Mouse (Mus musculus) lung, postnatal 0 days (tissue): ENCODE measurements around the gene Arhgap22. TPM values are rescaled to one million over a fixed set of nuclear protein-coding genes. Genes with fewer than 3 reads are reported as not detected.

Source experiments
- ATAC-seq: fragments of 200-750 bp; cut with Nextera tagmentation; 2 replicates; pipeline ENCODE4 v1.8.0; 2017; ENCODE audit warnings: moderate library complexity
- DNase-seq: peaks from one replicate; pipeline ENCODE4 v3.0.0-alpha.2; 2016; ENCODE audit warnings: low spot score
- H3K27ac ChIP-seq: fragments of 300-500 bp; sonication (generic); 2 replicates; pipeline ENCODE4 v1.5.1; 2014; ENCODE audit warnings: antibody characterized with exemption, mild to moderate bottlenecking, low read length, mixed read lengths
- H3K27me3 ChIP-seq: fragments of 300-500 bp; sonication (generic); replicated peaks from 2 replicates; pipeline ENCODE4 v1.6.1; 2014; ENCODE audit warnings: low read length, mixed read lengths; ENCODE audit not compliant: insufficient read depth
- H3K36me3 ChIP-seq: fragments of 300-500 bp; sonication (generic); 2 replicates; pipeline ENCODE4 v1.6.1; 2014; ENCODE audit warnings: low read length, mixed read lengths; ENCODE audit not compliant: insufficient read depth
- H3K4me1 ChIP-seq: fragments of 300-500 bp; sonication (generic); 2 replicates; pipeline ENCODE4 v1.6.1; 2014; ENCODE audit warnings: antibody characterized with exemption, low read depth, low read length, mixed read lengths; ENCODE audit not compliant: insufficient read depth
- H3K4me2 ChIP-seq: fragments of 300-500 bp; sonication (generic); replicated peaks from 2 replicates; pipeline ENCODE4 v1.6.1; 2014; ENCODE audit warnings: low read depth, mild to moderate bottlenecking, low read length, moderate library complexity, mixed read lengths
- H3K4me3 ChIP-seq: fragments of 300-500 bp; sonication (generic); 2 replicates; pipeline ENCODE4 v1.5.1; 2014; ENCODE audit warnings: low read depth, low read length
- H3K9ac ChIP-seq: fragments of 300-500 bp; sonication (generic); replicated peaks from 2 replicates; pipeline ENCODE4 v1.6.1; 2014; ENCODE audit warnings: low read depth, mild to moderate bottlenecking
- H3K9me3 ChIP-seq: fragments of 300-500 bp; sonication (generic); 2 replicates; pipeline ENCODE4 v1.6.1; 2016; ENCODE audit warnings: low read length, mixed read lengths
- CTCF ChIP-seq: IDR thresholded peaks from 2 replicates; pipeline ENCODE4 v1.5.1; 2016; ENCODE audit warnings: antibody characterized with exemption, mild to moderate bottlenecking
- EP300 ChIP-seq: IDR thresholded peaks from 2 replicates; pipeline ENCODE4 v1.6.1; 2016; ENCODE audit warnings: antibody characterized with exemption, mild to moderate bottlenecking, control low read depth
- WGBS: fragments of 180-500 bp; shearing (Covaris S2); extraction: QIAGEN DNeasy Blood & Tissue Kit; methylation state at CpG from one replicate; pipeline ENCODE4 v1.1.7; 2014; 5-methylcytosine and 5-hydroxymethylcytosine counted together
- polyA plus RNA-seq: library from polyadenylated mRNA; unstranded; fragments of >200 nt; fragmentation: Nextera tagmentation; extraction: Ambion mirVana; gene quantifications from 2 replicates; pipeline ENCODE4 v1.2.1, GENCODE M21; 2015

Gene Arhgap22
- polyA plus RNA-seq, 1 experiment from 2014 or later = 30.2 TPM

- Histone ChIP-seq H3K4me3 (no peak overlapping the region), H3K9me3 (no peaks in the 10 kb centered on the region), H3K9ac (no peak overlapping the region), H3K4me2 (no peak overlapping the region), H3K27me3 (no peaks in the 10 kb centered on the region), H3K36me3 (no peaks in the 10 kb centered on the region), H3K4me1 (no peaks in the 10 kb centered on the region), H3K27ac (no peak overlapping the region)
- ATAC-seq (no peak), DNase-seq (no peak)
- TF ChIP-seq EP300 = no peak
- peak; percentile 44 for TF ChIP-seq CTCF
- WGBS = 95% methylated on average over 1 of the region's 1 CpGs
These were observed 188.5 kb downstream of the Arhgap22 start for GRCm38 (mm10) chr14:33402331-33402730.

- H3K4me1 ChIP-seq = no peaks in the 10 kb centered on the region
- H3K9ac ChIP-seq = no peak overlapping the region
- H3K27ac ChIP-seq = no peak overlapping the region
- H3K4me3 ChIP-seq = no peak overlapping the region
- no peaks in the 10 kb centered on the region for H3K27me3 ChIP-seq
- 94% methylated on average over 1 of the region's 1 CpGs for WGBS
- TF ChIP-seq EP300 (no peak), CTCF (no peak)
- H3K9me3 ChIP-seq = no peaks in the 10 kb centered on the region
- H3K4me2 ChIP-seq = no peak overlapping the region
- no peaks in the 10 kb centered on the region for H3K36me3 ChIP-seq
- ATAC-seq = no peak
- DNase-seq = no peak
These were observed 201.9 kb downstream of the Arhgap22 start for GRCm38 (mm10) chr14:33415746-33416145.

DNA sequence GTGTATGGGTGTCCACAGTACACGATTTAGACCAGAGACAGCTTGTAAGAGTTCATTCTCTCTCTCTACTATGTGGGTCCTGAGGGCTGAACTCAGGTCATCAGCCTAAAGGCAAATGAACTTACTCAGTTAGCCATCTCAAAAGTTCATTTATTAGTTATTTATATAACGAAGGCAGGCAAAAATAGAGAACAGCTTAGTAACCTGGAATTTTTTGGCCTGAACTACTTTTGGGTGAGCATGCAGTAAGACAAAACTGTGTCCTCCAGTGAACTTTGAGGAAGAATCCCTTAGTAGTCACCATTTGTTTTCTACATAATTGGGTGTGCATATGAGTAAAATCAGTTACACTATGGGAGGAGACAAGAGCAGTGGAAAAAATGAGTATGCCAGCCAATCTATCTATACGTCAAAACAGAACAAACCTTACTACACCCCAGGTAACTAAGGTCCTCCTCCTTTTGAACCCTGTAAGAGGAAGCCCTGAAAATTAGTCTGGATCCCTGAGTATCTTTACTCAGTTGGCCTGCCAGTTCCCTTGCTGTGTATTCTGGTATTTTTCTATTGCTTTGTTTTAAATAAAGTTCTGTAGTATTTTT lies 204.6 kb downstream of the Arhgap22 start:
- Histone ChIP-seq H3K9me3 (no peaks in the 10 kb centered on the region), H3K9ac (no peak overlapping the region), H3K4me3 (no peak overlapping the region), H3K27me3 (no peaks in the 10 kb centered on the region), H3K4me1 (no peaks in the 10 kb centered on the region), H3K36me3 (no peaks in the 10 kb centered on the region), H3K4me2 (no peak overlapping the region), H3K27ac (no peak overlapping the region)
- WGBS = 88% methylated on average over 3 of the region's 3 CpGs
- DNase-seq = no peak
- ATAC-seq = no peak
- TF ChIP-seq CTCF (no peak), EP300 (no peak)

Other genes starting within 250 kb of the Arhgap22 start
- 1.4 and 2.0 TPM in 2 replicates for gene Lrrc18, start 222.6 kb upstream of the Arhgap22 start, polyA plus RNA-seq
- gene Wdfy4, start 28.5 kb upstream of the Arhgap22 start, polyA plus RNA-seq = 0.90 and 0.98 TPM in 2 replicates
- 8.0 and 9.4 TPM in 2 replicates for gene Mapk8, start 233.1 kb downstream of the Arhgap22 start, polyA plus RNA-seq